Comparison of ENCODE assay signal across 24 mouse cellular contexts in the genomic region with DNA sequence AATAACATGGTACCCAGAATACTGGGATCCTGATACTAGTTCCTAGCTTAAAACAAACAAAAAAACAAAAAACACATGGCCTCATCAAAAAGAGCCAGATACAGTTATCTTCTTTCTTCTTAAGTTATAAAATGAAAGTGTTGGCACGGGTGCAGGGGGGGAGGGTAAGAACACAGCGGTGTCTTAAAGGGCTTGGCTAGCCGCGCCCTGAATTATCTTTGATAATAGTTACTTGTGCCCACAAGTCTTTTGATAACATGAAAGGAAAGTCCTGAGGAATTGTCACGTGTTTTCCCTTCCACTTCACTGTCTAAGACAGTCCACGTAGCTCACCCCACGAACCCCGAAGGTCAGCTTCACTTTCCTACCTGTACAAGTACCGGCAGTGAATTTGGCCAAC. TPM values are rescaled to one million over a fixed set of nuclear protein-coding genes. Genes with fewer than 3 reads are reported as not detected.
"Had no signal": no experiment of that assay in that cellular context is flagged by ENCODE, and none has a peak within 500 bp of the region (broad histone marks: within the 10 kb centered on the region; RNA-seq: fewer than 3 reads in every experiment).

No protein-coding gene starts in this region.

- H3K9me3 ChIP-seq: intestine, embryonic 15.5 days; kidney, embryonic 15.5 days; limb, embryonic 15.5 days; midbrain, embryonic 15.5 days; neural tube, embryonic 12.5 days had no signal

- H3K4me1 ChIP-seq: intestine, embryonic 15.5 days; kidney, embryonic 15.5 days; limb, embryonic 15.5 days had no signal

- DNase-seq: kidney, adult 2 months; kidney, postnatal 14 days; layer of hippocampus, adult 9-11 months; layer of hippocampus, postnatal 36 days; lung, adult 2 months; lung, postnatal 36 days; right cerebral cortex, postnatal 4 days; spleen, adult 18-20 months; thymus, adult 18-20 months; thymus, postnatal 36 days had no signal

- H3K36me3 ChIP-seq: intestine, embryonic 15.5 days; kidney, embryonic 15.5 days; limb, embryonic 15.5 days; midbrain, embryonic 15.5 days; neural tube, embryonic 12.5 days had no signal

- H3K27ac ChIP-seq: intestine, embryonic 15.5 days; kidney, embryonic 15.5 days; limb, embryonic 15.5 days; midbrain, embryonic 15.5 days; neural tube, embryonic 12.5 days had no signal

- H3K4me2 ChIP-seq: intestine, embryonic 15.5 days; kidney, embryonic 15.5 days; limb, embryonic 15.5 days; midbrain, embryonic 11.5 days; midbrain, embryonic 15.5 days; neural tube, embryonic 12.5 days had no signal

- ATAC-seq: intestine, embryonic 15.5 days; lung, postnatal 0 days; midbrain, embryonic 15.5 days had no signal

- H3K4me3 ChIP-seq: intestine, embryonic 15.5 days; kidney, embryonic 15.5 days; limb, embryonic 15.5 days; midbrain, embryonic 15.5 days; neural tube, embryonic 12.5 days had no signal

- H3K27me3 ChIP-seq: intestine, embryonic 15.5 days; kidney, embryonic 15.5 days; limb, embryonic 15.5 days; neural tube, embryonic 12.5 days had no signal

- H3K9ac ChIP-seq: intestine, embryonic 15.5 days; kidney, embryonic 15.5 days; limb, embryonic 15.5 days; midbrain, embryonic 15.5 days; neural tube, embryonic 12.5 days had no signal

RNA-seq across cellular contexts. Expression of gene Tmem247, which starts 40.2 kb away (rescaled TPM):
- total RNA-seq: layer of hippocampus, postnatal 36 days; left cerebral cortex, adult 8-10 months; left cerebral cortex, postnatal 25 days; megakaryocyte, adult 5-6 weeks; monocyte, adult 5-6 weeks; neutrophil, adult 5-6 weeks had no signal
- polyA plus RNA-seq: intestine, embryonic 15.5 days; kidney, adult 2 months; kidney, embryonic 15.5 days; limb, embryonic 11.5 days; limb, embryonic 15.5 days; lung, adult 2 months; lung, postnatal 0 days; midbrain, embryonic 11.5 days; midbrain, embryonic 15.5 days; neural tube, embryonic 12.5 days; stomach, embryonic 14.5 days had no signal
